Mouse (Mus musculus) inflammation-experienced regulatory T-cells (primary cell): Measurements from ENCODE around the gene Cstf1. TPM values are rescaled to one million over a fixed set of nuclear protein-coding genes. Genes with fewer than 3 reads are reported as not detected.

Source experiments
- polyA plus RNA-seq, 2 experiments: library from polyadenylated mRNA; unstranded; fragments of 100-300 nt; shearing (Covaris generic); gene quantifications; one replicate each; pipeline ENCODE4 v1.2.1; 2017

The Cstf1 gene
- 10 to 100 TPM; 25.2 to 27.6 TPM for polyA plus RNA-seq

GRCm38 (mm10) chr2:172370411-172371223 lies at the start of gene Cstf1, which contains the start of gene Aurka:
Gene Cstf1, plus strand, starts transcription at chr2:172370681.
Gene Aurka, minus strand, starts transcription at chr2:172370535.

GRCm38 (mm10) chr2:172345258-172345738 lies 25.2 kb upstream of the Cstf1 start, which contains the start of gene Fam210b:
Gene Fam210b, plus strand, starts transcription at chr2:172345565.

DNA sequence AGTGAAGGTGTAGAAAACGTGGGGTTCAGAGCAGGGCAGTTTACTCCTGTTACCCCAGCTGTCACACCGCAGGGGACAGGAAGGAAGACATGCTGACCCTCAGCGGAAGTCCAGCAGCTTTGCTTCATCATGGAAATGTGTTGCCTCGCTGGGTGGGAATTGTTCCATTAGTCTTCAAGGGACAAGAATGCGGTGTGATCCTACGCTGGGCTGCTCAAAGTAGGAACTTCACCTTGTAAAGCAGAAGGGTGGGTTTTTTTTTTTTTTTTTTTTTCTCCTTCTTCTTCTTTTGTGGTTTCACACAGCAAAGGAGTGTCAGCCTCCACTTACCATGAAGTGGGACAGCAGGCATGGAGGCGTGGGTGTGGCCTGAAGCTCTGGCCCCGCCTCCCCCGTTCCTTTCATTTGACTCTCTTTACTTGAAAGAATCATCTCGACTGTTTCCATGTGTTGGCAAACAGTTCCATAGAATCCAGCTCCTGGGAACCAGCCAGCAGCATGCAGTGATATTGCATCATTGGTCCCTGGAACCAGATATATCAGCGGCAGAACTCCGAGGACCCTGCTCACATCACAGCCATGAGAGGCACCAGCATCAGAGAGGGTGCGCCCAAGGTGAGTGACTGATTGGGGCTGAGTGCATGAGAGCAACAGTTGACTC lies 23.0 kb downstream of the Cstf1 start, which contains the start of gene Cass4:
Gene Cass4 (plus strand): TSS at position 404 of the 661 bp plus-strand sequence.

Other genes with a start within 250 kb of the Cstf1 start
- gene Mc3r, start 122.2 kb upstream of the Cstf1 start, polyA plus RNA-seq, result 1 to 10 TPM in 1 of 2 experiments, under 1 TPM in 1; 0.28 to 1.2 TPM
- 10 to 100 TPM; 15.0 to 31.0 TPM for gene Fam210b, start 25.1 kb upstream of the Cstf1 start, polyA plus RNA-seq
- 1 to 10 TPM; 3.1 to 3.2 TPM for gene Aurka, start 146 bp upstream of the Cstf1 start, polyA plus RNA-seq
- gene Cass4, start 23.1 kb downstream of the Cstf1 start, polyA plus RNA-seq, result 1 to 10 TPM; 2.6 to 9.9 TPM
- gene Rtf2, start 69.9 kb downstream of the Cstf1 start, polyA plus RNA-seq, result 100 to 1,000 TPM; 121 to 128 TPM
- 1 to 10 TPM; 2.7 to 3.4 TPM for gene Gcnt7, start 87.9 kb downstream of the Cstf1 start, polyA plus RNA-seq
- gene Fam209, start 101.8 kb downstream of the Cstf1 start, polyA plus RNA-seq, result under 1 TPM; 0.83 to 0.84 TPM
- gene Tfap2c, start 178.9 kb downstream of the Cstf1 start, polyA plus RNA-seq, result under 1 TPM; 0.14 to 0.32 TPM